Mouse (Mus musculus) stomach, postnatal 0 days (tissue): ENCODE data around the gene Cxcr6. TPM values are rescaled to one million over a fixed set of nuclear protein-coding genes. Genes with fewer than 3 reads are reported as not detected.

Experiments
- ATAC-seq: fragments of 200-750 bp; cut with Nextera tagmentation; 2 replicates; pipeline ENCODE4 v1.8.0; 2017; ENCODE audit not compliant: low FRiP score, low TSS enrichment
- DNase-seq: peaks from one replicate; pipeline ENCODE4 v3.0.0-alpha.2; 2016; ENCODE audit warnings: low spot score
- H3K27ac ChIP-seq: fragments of 300-500 bp; sonication (generic); replicated peaks from 2 replicates; pipeline ENCODE4 v1.5.1; 2014; ENCODE audit warnings: mild to moderate bottlenecking, control low read depth
- H3K27me3 ChIP-seq: fragments of 300-500 bp; sonication (generic); 2 replicates; pipeline ENCODE4 v1.6.1; 2014; ENCODE audit warnings: low read length; ENCODE audit not compliant: control insufficient read depth, insufficient read depth
- H3K36me3 ChIP-seq: fragments of 300-500 bp; sonication (generic); 2 replicates; pipeline ENCODE4 v1.6.1; 2014; ENCODE audit warnings: low read length, mixed read lengths; ENCODE audit not compliant: control insufficient read depth, insufficient read depth
- H3K4me1 ChIP-seq: fragments of 300-500 bp; sonication (generic); replicated peaks from 2 replicates; pipeline ENCODE4 v1.6.1; 2014; ENCODE audit warnings: antibody characterized with exemption; ENCODE audit not compliant: control insufficient read depth, insufficient read depth
- H3K4me2 ChIP-seq: fragments of 300-500 bp; sonication (generic); replicated peaks from 2 replicates; pipeline ENCODE4 v1.6.1; 2014; ENCODE audit warnings: low read depth, mild to moderate bottlenecking, control low read depth, moderate library complexity
- H3K4me3 ChIP-seq: fragments of 300-500 bp; sonication (generic); 2 replicates; pipeline ENCODE4 v1.5.1; 2014; ENCODE audit warnings: low read depth, low read length, control low read depth
- H3K9ac ChIP-seq: fragments of 300-500 bp; sonication (generic); 2 replicates; pipeline ENCODE4 v1.6.1; 2014; ENCODE audit warnings: mild to moderate bottlenecking, low read length, control low read depth, mixed read lengths
- H3K9me3 ChIP-seq: fragments of 300-500 bp; sonication (generic); 2 replicates; pipeline ENCODE4 v1.6.1; 2016; ENCODE audit warnings: low read length; ENCODE audit not compliant: control insufficient read depth
- CTCF ChIP-seq: IDR thresholded peaks from 2 replicates; pipeline ENCODE4 v1.5.1; 2016; ENCODE audit warnings: antibody characterized with exemption, low read depth, mild to moderate bottlenecking, moderate library complexity
- EP300 ChIP-seq: optimal IDR thresholded peaks from 2 replicates; pipeline ENCODE3; 2016; ENCODE audit warnings: antibody characterized with exemption
- WGBS: fragments of 180-500 bp; shearing (Covaris S2); extraction: QIAGEN DNeasy Blood & Tissue Kit; methylation state at CpG from one replicate; pipeline ENCODE4 v1.1.7; 2014; 5-methylcytosine and 5-hydroxymethylcytosine counted together
- polyA plus RNA-seq: library from polyadenylated mRNA; unstranded; fragments of >200 nt; fragmentation: Nextera tagmentation; extraction: Ambion mirVana; gene quantifications from 2 replicates; pipeline ENCODE4 v1.2.1, GENCODE M21; 2015

Gene Cxcr6
- polyA plus RNA-seq, 1 experiment from 2014 or later, result 0.41 TPM

DNA sequence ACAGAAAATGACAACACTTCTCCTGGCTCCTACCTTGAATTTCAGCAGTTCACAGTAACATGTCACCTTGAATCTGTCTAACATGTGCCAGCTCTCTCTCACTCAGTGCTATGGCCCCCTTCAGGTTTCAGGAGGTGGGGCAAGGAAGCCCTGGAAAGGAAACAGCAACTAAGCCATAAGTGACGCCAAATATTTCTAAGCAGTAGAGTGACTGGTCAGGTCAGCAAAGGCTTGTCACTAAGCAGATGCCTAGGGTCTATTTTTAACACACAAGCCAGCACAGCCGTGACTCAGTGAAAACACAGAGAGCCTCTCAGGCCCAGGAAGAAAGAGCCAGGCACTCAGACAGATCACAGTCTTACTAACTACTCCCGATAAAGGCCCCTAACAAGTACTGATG lies 38.8 kb downstream of the Cxcr6 start:
- peak; percentile 22 for DNase-seq
- H3K36me3 ChIP-seq, result peaks cover 9% of the 10 kb centered on the region; the same call in 1 of the 2 replicates
- H3K4me3 ChIP-seq, result no peak overlapping the region
- 34% methylated on average over 3 of the region's 3 CpGs for WGBS
- no peak overlapping the region for H3K9ac ChIP-seq
- TF ChIP-seq CTCF (peak; percentile 47), EP300 (no peak)
- no peak overlapping the region for H3K4me2 ChIP-seq
- ATAC-seq, result peak; percentile 81
- no peaks in the 10 kb centered on the region for H3K27me3 ChIP-seq
- H3K9me3 ChIP-seq, result no peaks in the 10 kb centered on the region
- peak overlapping the region; percentile 45; the same call in 1 of the 2 replicates for H3K27ac ChIP-seq
- no peaks in the 10 kb centered on the region for H3K4me1 ChIP-seq

DNA sequence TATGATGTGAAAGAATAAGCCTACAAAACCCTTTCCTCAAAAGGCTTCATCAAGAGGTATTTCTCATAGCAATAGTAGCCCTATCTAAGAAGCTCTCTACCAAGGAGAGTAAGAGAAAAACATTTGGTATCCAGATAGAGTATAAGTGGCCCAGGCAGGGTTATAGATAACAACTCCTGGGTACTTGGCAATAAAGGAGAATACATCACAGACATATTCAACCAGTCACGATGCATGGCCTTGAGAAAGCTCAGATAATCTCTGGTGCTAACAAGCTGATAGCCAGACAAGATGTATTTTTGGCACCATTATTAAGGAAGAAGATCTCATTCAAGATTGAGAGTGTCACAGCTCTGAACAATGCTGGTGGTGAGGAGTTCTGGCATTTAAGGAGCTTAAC lies 40.2 kb downstream of the Cxcr6 start:
- no peak overlapping the region for H3K9ac ChIP-seq
- no peak overlapping the region for H3K4me2 ChIP-seq
- WGBS, result 87% methylated on average over 1 of the region's 1 CpGs
- no peaks in the 10 kb centered on the region for H3K4me1 ChIP-seq
- no peaks in the 10 kb centered on the region for H3K9me3 ChIP-seq
- ATAC-seq, result no peak
- TF ChIP-seq EP300 (no peak), CTCF (no peak)
- no peak overlapping the region for H3K27ac ChIP-seq
- no peaks in the 10 kb centered on the region for H3K27me3 ChIP-seq
- no peak overlapping the region for H3K4me3 ChIP-seq
- no peak for DNase-seq
- peaks cover 7% of the 10 kb centered on the region; the same call in 1 of the 2 replicates for H3K36me3 ChIP-seq

DNA sequence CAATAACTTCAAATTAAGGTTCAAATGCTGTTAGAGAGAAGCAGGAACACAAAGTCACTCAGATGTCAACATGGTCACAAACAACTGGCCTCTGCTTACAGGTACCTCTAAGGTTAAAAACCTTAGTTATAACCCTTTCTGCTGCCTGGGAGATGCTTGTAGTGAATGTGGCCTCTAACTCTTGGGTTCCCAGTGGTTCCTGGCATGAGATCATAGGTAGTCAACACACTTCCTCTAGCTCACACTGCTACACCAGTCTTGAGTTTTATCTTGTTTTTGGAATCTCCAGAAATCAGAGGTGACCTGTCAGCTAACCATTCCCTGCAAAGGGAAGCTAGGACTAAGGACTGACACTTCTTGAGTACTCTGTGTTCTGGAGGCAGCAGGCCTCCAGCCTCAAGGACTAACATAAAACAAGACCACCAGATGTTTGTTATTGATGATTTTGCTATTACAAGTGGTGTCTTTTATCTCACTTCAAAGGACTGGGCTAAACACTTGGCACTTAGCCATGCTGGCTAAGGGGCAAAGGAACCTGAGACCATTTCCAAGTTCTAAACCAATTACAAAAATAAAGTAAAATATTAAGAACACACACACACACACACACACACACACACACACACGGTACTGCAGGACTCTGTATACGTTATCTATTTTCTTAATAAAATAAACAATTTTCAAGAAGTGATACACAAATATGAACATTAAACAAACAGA lies 43.9 kb downstream of the Cxcr6 start:
- Histone ChIP-seq H3K9ac (no peak overlapping the region), H3K4me3 (no peak overlapping the region), H3K9me3 (no peaks in the 10 kb centered on the region), H3K27me3 (no peaks in the 10 kb centered on the region), H3K4me1 (no peaks in the 10 kb centered on the region; the same call in 1 of the 2 replicates), H3K27ac (no peak overlapping the region), H3K4me2 (peak overlapping the region; percentile 75), H3K36me3 (no peaks in the 10 kb centered on the region)
- WGBS, result 30% methylated on average over 2 of the region's 2 CpGs
- no peak for ATAC-seq
- no peak for DNase-seq
- TF ChIP-seq EP300 (no peak), CTCF (no peak)

DNA sequence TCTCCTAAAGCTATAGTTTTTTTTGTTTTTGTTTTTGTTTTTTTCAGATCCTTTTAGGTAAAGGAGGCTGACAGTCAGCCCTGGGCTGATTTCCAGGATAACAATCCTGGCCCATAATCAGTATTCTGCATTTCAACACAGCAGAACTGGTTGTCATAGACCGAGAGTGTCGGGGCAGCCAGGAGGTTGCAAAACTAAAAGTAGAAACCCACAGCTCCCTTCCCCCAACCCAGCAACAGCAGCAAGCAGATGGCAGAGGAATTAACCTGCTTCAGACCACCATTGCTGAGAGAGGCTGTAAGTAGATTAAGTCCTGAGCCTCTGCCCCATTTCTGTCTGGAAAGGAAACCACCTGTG lies 44.4 kb downstream of the Cxcr6 start:
- WGBS, result 4% methylated on average over 2 of the region's 2 CpGs
- DNase-seq (peak; percentile 34), ATAC-seq (no peak)
- Histone ChIP-seq H3K9me3 (no peaks in the 10 kb centered on the region), H3K27ac (peak overlapping the region; percentile 99), H3K27me3 (no peaks in the 10 kb centered on the region), H3K9ac (peak overlapping the region; percentile 95), H3K36me3 (no peaks in the 10 kb centered on the region), H3K4me3 (peak overlapping the region; percentile 84), H3K4me1 (no peaks in the 10 kb centered on the region; the same call in 1 of the 2 replicates), H3K4me2 (peak overlapping the region; percentile 75)
- TF ChIP-seq EP300 (peak; percentile 59), CTCF (no peak)

DNA sequence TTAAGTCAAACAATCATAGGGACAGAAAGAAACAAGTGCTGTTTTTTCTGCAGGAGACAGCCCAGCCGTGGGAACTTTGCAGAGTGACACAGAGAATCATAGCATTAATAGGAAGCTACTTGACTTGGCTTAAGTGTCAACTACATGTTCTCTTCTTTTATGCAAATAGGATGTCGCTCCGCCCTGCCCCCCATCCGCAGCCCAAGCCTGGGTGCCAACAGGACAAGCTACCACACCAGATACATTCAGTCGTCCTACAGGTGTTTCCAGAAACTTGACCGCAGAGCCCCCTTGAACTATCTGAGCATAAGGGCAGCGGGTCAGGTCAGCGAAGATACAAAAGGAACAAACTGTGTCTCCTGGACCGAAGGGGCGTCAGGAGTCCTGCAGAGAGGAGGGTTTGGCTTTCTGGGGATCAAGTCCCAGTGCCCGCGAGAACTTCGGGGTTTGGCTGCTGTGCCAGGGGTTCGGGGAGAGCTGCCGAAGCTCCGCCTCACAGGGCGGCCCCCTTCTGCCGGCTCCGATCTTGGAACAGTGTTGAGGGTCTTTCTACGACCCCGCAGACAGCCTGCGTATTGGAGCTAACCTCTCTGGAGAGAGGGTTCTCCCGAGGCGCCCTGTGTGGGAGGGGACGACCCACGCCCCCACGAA lies 44.9 kb downstream of the Cxcr6 start:
- H3K27ac ChIP-seq, result peak overlapping the region; percentile 99
- H3K9me3 ChIP-seq, result no peaks in the 10 kb centered on the region
- no peak for TF ChIP-seq EP300
- DNase-seq, result peak; percentile 77
- ATAC-seq, result peak; percentile 69
- peak overlapping the region; percentile 84 for H3K4me3 ChIP-seq
- WGBS, result under 1% methylated on average over 27 of the region's 27 CpGs
- peak overlapping the region; percentile 75 for H3K4me2 ChIP-seq
- no peaks in the 10 kb centered on the region for H3K27me3 ChIP-seq
- no peaks in the 10 kb centered on the region; the same call in 1 of the 2 replicates for H3K4me1 ChIP-seq
- no peaks in the 10 kb centered on the region for H3K36me3 ChIP-seq
- peak overlapping the region; percentile 95 for H3K9ac ChIP-seq
